Mouse (Mus musculus): ENCODE measurements at regions not wholly inside any gene's neighbourhood (a gene's known extent, or its start where the extent isn't known, plus 50 kb on each side); places are given as distances from the start of the nearest gene placed in this dataset.

DNA sequence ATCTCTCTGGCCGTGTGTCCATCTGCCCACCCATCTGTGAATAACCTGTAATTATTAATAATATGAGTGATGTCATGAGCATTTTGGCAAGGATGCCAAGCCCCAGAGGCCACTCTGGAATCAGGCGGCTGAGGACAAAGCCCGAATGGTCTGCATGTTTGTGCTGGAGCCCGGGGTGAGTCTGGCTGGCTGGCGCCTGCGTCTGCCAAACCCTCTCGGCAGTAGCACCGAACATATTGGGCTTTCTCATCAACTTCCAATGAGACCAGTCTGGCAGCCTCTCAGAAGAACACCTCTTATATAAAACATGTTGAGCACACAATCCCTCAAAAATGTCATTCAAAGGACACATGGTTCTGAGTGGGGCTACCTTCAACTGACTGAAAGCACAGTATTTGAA lies 244.9 kb upstream of the Mki67 start:
- Histone ChIP-seq H3K4me1 (ENCODE audit: control insufficient read depth, insufficient read depth, insufficient read length, low read length) (0 out of 2 replicates have a peak, but pooled peaks cover under 1% of the 10 kb centered on the region), H3K27ac (replicated peaks; ENCODE audit: low read depth, low read length) (no peak overlapping the region), H3K4me3 (ENCODE audit: insufficient read depth, low read depth, low read length) (no peak overlapping the region)

DNA sequence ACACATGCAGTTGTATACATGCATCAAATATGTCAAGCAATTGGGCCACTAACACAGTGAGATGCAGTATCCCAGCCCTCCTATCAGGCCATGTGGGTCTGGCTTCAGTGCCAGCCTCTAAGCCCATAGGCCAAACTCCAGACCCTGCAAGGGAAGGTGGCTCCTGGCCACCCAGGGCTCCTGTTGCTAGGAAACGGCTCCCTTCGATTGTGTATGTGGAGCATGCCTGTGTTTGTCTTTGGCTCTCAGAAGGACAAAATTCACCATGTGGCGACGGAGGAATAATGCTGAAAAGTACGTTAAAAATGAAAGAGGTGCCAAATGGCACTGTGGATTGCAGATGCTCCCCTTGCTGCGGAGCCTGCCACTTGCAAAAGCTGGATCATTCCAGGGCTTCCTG lies 249.4 kb upstream of the Mki67 start:
- Histone ChIP-seq H3K27ac (replicated peaks; ENCODE audit: low read depth, low read length) (no peak overlapping the region), H3K4me3 (ENCODE audit: insufficient read depth, low read depth, low read length) (no peak overlapping the region)

DNA sequence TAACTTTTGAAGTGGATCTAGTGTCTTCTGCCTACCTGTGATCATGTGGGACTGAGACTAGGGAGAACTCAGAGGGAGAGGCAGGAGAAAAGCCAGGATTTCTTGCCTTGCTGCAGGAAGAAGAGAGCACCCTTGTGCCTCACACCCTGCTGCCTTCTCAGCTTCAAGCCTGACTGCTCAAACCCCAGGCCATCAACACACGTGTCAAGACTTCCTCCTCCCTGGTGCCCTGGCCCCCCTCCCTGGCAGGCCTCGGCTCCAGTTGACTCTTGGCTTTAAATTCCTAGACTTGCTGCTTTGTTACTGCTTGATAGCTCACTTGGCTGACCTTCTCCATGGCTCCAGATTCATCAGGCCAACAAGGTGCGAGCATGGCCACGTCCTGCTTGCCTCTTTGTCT lies 250.1 kb upstream of the Mki67 start:
- 0 out of 2 replicates have a peak, but pooled peaks cover 5% of the 10 kb centered on the region for H3K4me1 ChIP-seq (ENCODE audit: control insufficient read depth, insufficient read depth, insufficient read length, low read length)
- H3K4me3 ChIP-seq (ENCODE audit: insufficient read depth, low read depth, low read length), result no peak overlapping the region
- no peak overlapping the region for H3K27ac ChIP-seq (replicated peaks; ENCODE audit: low read depth, low read length)

More for the DNA sequence above, 249.4 kb upstream of the Mki67 start:
- 0 out of 2 replicates have a peak, but pooled peaks cover 5% of the 10 kb centered on the region for H3K4me1 ChIP-seq (ENCODE audit: control insufficient read depth, insufficient read depth, insufficient read length, low read length)

DNA sequence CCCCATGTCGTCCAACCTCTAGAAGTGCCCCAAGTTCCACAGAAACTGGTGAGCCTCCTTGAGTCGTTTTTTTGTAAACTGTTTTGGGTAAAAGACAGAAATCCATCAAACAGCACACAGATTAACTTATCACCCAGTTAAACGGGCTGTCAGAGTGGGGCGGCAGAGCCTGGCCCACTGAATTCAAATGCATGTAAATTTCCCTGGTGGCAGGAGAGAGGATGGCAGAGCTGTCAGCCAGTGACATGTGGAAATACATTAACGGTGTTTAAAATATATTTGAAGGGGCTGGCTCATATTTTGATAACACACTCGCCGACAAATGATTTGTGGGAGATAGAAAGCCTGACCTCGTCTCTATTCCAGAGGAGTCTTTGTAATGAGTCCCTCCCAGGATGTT lies 252.5 kb upstream of the Mki67 start:
- H3K4me3 ChIP-seq (ENCODE audit: insufficient read depth, low read depth, low read length), result no peak overlapping the region

DNA sequence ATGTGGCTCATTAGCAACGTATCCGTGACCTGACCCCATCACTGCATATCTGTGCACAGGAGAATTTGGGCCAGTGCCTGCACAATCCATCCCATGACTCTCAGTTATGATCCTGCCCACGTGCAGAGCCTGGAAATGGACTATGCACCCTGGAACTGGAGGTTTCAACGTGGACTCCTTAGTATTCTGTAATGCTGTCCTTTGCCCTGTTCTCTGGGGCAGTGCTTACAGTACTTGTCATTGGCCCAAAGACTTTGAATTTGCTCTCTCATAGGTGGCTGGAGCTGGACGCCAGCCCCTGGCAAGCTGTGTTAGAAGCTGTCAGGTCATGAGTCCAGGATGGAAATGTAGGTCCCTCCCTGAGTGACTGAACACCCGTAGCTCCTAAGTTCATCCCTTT lies 269.9 kb upstream of the Mki67 start:
- Histone ChIP-seq H3K4me3 (ENCODE audit: insufficient read depth, low read depth, low read length) (no peak overlapping the region), H3K27ac (replicated peaks; ENCODE audit: low read depth, low read length) (no peak overlapping the region), H3K4me1 (ENCODE audit: control insufficient read depth, insufficient read depth, insufficient read length, low read length) (no peaks in the 10 kb centered on the region)

More for the DNA sequence above, 252.5 kb upstream of the Mki67 start:
- Histone ChIP-seq H3K27ac (replicated peaks; ENCODE audit: low read depth, low read length) (no peak overlapping the region), H3K4me1 (ENCODE audit: control insufficient read depth, insufficient read depth, insufficient read length, low read length) (0 out of 2 replicates have a peak, but pooled peaks cover 5% of the 10 kb centered on the region)

DNA sequence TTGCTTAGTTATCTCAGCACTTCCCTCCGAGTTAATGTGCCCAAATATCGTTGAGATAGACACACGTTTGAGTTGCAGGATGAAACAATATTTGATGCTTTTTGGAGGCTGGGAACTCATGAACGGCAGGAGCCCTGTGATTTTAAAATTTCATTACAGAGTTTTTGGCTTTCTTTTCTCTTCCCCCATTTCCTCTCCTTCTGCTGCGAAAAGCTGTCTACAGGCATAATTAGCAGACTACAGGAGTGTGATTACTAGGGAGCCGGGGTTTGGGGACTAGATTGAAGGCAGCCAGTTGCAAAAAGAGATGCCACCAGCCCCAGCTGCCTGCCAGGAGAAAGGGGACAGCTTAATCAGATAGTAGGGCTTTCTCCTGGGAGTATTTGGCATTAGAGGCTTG lies 274.2 kb upstream of the Mki67 start:
- no peak overlapping the region for H3K4me3 ChIP-seq (ENCODE audit: insufficient read depth, low read depth, low read length)
- H3K4me1 ChIP-seq (ENCODE audit: control insufficient read depth, insufficient read depth, insufficient read length, low read length), result no peaks in the 10 kb centered on the region
- no peak overlapping the region for H3K27ac ChIP-seq (replicated peaks; ENCODE audit: low read depth, low read length)

DNA sequence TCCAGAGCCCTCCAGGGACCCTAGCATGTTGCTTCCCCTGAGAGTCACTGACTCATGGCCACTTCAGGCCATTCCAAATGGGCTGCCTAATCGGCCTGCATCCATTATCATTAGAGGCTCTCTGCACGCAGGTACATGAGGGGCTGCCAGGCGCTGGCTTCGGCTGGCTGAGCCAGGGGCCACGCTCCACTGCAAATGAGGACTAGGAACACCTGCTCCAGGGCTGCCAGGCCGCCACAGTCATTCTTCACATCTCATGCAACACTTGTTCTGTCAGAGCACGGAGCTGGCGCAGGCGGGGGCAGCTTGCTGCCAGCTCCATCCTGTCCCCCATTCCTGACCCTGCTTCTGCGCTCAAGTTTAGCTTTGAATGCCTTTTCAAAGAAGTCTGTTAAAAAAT lies 280.7 kb upstream of the Mki67 start:
- Histone ChIP-seq H3K4me1 (ENCODE audit: control insufficient read depth, insufficient read depth, insufficient read length, low read length) (no peaks in the 10 kb centered on the region), H3K27ac (replicated peaks; ENCODE audit: low read depth, low read length) (no peak overlapping the region), H3K4me3 (ENCODE audit: insufficient read depth, low read depth, low read length) (no peak overlapping the region)

DNA sequence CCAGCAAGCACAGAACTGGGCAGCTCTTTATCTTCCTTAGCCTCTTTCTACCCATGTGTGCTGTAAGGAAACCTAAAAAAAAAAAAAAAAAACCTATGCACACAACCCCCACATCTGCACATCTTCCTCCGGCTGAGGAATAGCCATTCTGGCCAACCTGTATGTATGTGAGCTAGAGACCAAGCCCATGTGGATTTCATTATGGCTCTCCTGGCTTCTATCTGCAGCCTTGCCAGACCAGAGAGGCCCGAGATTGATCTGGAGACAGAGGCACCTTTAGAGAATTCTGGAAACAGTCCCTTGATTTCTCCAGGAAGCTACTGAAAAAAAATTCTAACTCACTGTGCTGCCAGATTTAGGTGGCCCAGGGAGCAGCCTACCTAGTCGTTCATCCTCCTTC lies 281.5 kb upstream of the Mki67 start:
- no peak overlapping the region for H3K4me3 ChIP-seq (ENCODE audit: insufficient read depth, low read depth, low read length)
- H3K4me1 ChIP-seq (ENCODE audit: control insufficient read depth, insufficient read depth, insufficient read length, low read length), result no peaks in the 10 kb centered on the region
- H3K27ac ChIP-seq (replicated peaks; ENCODE audit: low read depth, low read length), result no peak overlapping the region

DNA sequence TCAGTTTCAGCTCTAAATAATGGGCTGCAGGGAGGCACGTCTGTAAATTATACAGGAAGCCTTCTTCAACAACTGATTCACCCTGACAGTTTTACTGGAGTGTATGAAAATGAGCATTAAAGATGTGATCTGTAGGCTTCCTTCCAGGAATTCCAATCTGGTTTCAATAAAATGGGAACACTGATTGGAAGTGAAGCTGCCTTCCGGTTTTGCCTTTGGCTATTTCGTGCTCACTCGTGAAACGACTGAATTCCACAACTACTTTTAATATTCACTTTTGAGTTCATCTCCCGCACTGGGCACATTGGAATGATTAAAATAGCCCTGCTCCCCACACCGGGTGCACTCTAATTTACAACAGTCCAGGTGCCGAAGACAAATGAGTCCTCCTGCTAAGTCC lies 286.2 kb upstream of the Mki67 start:
- Histone ChIP-seq H3K27ac (replicated peaks; ENCODE audit: low read depth, low read length) (no peak overlapping the region), H3K4me1 (ENCODE audit: control insufficient read depth, insufficient read depth, insufficient read length, low read length) (no peaks in the 10 kb centered on the region), H3K4me3 (ENCODE audit: insufficient read depth, low read depth, low read length) (no peak overlapping the region)

DNA sequence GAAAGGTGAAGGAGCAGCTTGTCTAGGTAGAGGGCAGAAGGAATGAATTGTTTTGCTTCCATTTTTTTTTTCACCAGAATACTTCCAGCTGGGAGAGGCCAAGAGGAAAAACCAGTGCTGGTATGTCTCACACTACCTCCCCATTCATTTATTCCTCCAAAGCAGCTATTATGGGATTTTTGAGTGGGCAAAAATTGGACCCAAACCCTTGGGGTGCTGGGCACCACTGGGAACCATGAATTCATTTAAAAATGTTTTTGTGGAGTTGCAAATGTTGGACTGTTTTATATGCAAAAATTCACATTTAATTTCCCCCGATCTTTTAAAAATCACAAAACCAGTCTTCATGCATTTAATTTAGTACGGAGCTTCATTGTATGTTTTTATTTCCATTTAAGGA lies 287.1 kb upstream of the Mki67 start:
- no peaks in the 10 kb centered on the region for H3K4me1 ChIP-seq (ENCODE audit: control insufficient read depth, insufficient read depth, insufficient read length, low read length)
- H3K4me3 ChIP-seq (ENCODE audit: insufficient read depth, low read depth, low read length), result no peak overlapping the region
- no peak overlapping the region for H3K27ac ChIP-seq (replicated peaks; ENCODE audit: low read depth, low read length)

DNA sequence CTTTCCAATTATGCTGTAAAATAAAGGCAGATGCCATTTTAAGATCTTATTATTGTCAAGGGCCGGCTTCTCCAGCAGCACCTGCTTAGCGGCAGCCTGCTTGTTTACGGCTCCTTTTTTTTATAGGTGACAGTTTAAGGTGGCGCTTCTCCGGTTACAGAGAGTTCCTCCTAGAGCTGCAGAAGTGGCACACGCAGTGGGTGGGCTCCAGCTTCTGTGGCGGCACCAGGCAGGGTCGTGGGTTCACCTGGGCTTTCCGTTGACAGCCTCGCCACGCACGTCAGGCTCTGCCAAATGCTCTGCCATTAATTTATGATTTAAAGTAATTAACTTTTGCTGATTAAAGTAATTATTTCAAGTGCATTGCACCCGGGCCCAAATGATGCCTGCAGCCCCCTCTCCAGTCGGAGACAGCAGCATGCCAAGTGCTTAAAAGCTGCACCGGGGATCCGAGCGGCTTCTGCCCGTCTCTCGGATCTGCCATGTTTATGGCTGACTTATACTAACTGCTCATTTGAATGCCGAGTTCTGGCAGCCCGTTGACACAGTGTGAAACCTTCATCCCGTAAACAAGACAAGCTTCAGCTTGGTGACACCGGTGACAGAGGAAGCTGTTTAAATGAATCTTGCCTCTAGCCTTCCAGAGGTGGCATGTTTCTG lies 291.8 kb upstream of the Mki67 start:
- H3K4me1 ChIP-seq (ENCODE audit: control insufficient read depth, insufficient read depth, insufficient read length, low read length), result no peaks in the 10 kb centered on the region
- no peak overlapping the region for H3K4me3 ChIP-seq (ENCODE audit: insufficient read depth, low read depth, low read length)
- H3K27ac ChIP-seq (replicated peaks; ENCODE audit: low read depth, low read length), result no peak overlapping the region

DNA sequence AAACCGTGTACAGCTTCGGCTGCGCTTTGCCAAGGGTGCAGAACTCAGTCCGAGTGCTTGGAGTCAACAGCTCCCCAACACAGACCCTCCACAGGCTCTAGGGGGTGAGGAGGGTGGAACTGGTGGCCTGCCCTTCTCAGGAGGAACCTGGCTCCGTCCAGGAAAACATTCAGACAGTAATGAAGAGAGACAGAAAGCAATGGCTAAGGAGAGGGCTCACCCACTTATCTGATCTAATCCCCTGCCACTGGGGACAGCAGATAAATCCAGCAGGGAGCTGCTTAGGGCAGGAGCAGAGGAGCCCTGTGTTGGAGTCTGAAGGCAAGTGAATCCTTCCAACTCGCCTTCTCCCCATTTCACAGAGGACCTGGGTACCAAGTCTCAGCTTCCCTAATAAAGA lies 292.3 kb upstream of the Mki67 start:
- Histone ChIP-seq H3K4me1 (ENCODE audit: control insufficient read depth, insufficient read depth, insufficient read length, low read length) (no peaks in the 10 kb centered on the region), H3K27ac (replicated peaks; ENCODE audit: low read depth, low read length) (no peak overlapping the region), H3K4me3 (ENCODE audit: insufficient read depth, low read depth, low read length) (no peak overlapping the region)

DNA sequence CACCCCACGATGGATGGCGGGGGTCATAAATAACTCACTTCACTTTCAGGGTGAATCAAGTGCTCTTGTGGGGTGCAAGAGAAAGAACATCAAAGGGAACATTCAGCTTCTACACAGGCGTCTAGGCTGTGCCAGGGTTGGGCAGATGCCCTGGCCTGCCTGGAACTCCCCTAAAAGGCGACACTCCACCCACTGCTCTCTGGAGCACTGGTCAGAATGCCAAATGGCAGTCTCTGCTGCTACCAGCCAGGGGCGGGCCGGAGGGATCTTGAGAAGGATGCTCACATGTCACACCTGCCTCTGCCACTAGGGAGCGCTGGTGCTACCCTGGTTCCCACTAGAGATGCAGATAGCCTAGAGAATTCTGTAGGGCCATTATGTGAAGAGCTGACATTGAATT lies 293.9 kb upstream of the Mki67 start:
- no peaks in the 10 kb centered on the region for H3K4me1 ChIP-seq (ENCODE audit: control insufficient read depth, insufficient read depth, insufficient read length, low read length)
- no peak overlapping the region for H3K4me3 ChIP-seq (ENCODE audit: insufficient read depth, low read depth, low read length)
- H3K27ac ChIP-seq (replicated peaks; ENCODE audit: low read depth, low read length), result no peak overlapping the region

DNA sequence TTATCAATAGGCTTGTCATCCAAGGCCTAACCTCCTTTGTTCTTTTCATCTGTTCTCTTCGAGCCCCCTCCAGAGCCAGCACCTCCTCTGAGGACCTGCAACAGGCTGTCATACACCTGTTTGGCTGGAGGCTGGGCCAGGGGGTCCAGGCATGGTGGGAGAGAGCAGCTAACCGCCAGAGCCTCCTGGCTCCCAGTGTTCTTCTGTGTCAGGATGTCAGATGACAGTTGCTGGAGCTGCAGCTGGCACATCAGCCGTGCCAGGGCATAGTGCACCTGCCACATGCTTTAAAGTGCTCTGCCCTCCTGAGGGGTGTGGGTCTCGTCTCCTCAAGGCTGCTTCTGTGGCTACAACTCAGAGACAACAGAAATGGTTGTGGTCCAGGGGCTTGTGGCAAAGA lies 298.5 kb upstream of the Mki67 start:
- Histone ChIP-seq H3K27ac (replicated peaks; ENCODE audit: low read depth, low read length) (no peak overlapping the region), H3K4me1 (ENCODE audit: control insufficient read depth, insufficient read depth, insufficient read length, low read length) (no peaks in the 10 kb centered on the region), H3K4me3 (ENCODE audit: insufficient read depth, low read depth, low read length) (no peak overlapping the region)

DNA sequence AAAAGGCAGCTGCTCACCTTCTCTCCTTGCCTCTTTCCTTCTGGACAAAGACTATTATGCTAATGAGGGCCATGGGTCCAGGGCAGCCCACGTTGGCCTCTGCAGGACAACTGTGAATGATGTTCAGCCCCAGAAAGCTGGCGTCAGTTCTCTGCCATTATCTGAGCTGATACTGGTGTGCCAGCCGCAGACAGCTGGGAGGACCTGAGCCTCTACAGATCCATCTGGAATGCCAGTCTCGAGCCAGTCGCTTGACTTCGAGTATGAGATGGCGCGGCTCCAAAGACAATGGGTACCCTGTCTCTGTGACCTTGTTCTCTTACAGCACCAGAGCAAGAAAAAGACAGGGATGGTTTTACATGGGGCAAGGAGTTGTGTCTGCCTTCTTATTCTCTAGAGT lies 300.8 kb upstream of the Mki67 start:
- Histone ChIP-seq H3K27ac (replicated peaks; ENCODE audit: low read depth, low read length) (no peak overlapping the region), H3K4me1 (ENCODE audit: control insufficient read depth, insufficient read depth, insufficient read length, low read length) (no peaks in the 10 kb centered on the region), H3K4me3 (ENCODE audit: insufficient read depth, low read depth, low read length) (no peak overlapping the region)

DNA sequence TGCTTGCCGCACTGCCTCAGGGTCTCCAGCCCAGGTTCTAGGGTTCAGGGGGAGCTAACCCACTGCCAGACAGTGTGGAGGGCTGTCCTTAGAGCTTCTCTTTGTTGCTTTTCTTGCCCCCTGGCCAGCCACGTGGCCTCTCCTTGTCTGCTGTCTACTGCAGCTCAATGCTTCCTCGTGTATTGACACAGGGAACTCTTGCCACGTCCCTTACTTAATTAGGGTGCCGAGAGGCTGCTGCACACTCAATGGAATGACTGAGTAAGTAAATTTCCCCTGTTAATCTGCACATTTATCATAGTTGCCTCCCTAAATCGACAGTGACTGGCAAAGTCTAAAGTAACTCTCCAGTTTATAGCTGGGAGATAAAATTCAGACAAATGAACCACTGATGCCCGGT lies 304.4 kb upstream of the Mki67 start:
- Histone ChIP-seq H3K4me1 (ENCODE audit: control insufficient read depth, insufficient read depth, insufficient read length, low read length) (no peaks in the 10 kb centered on the region), H3K27ac (replicated peaks; ENCODE audit: low read depth, low read length) (no peak overlapping the region), H3K4me3 (ENCODE audit: insufficient read depth, low read depth, low read length) (no peak overlapping the region)
